Mouse (Mus musculus): ENCODE data around the gene Dnajc4.

DNA sequence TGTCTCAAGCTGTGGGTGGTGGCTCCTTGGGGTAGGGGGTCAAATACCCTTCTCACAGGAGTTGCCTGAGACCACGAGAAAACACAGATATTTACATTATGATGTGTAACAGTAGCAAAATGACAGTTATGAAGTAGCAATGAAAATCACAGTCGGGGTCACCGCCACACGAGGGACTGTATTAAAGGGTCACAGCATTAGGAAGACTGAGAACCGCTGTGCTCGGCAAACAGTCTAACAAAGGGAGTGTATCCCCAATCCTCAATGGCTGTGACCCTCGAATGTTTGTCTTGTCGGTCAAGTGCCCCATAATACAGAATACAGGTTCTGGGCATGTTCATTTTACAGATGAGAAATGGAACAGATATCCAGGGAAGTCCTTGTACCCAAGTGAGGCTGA lies 1.6 kb upstream of the Dnajc4 start:
- TF ChIP-seq CTCF (IDR thresholded peaks at IDR 0.05; ENCODE audit: low read depth) (no peak), EP300 (IDR thresholded peaks at IDR 0.05; ENCODE audit: low read depth) (no peak)

All from liver, postnatal 0 days (tissue).